Mouse (Mus musculus) limb, embryonic 11.5 days (tissue): ENCODE data around the gene Stx8. TPM values are rescaled to one million over a fixed set of nuclear protein-coding genes. Genes with fewer than 3 reads are reported as not detected.

Experiments
- ATAC-seq: fragments of 200-750 bp; cut with Nextera tagmentation; 2 replicates; pipeline ENCODE4 v1.8.0; 2017; ENCODE audit warnings: low read depth; ENCODE audit not compliant: insufficient number of reproducible peaks, low FRiP score, low TSS enrichment
- DNase-seq: peaks from one replicate; pipeline ENCODE4 v3.0.0-alpha.2; 2015; ENCODE audit warnings: low spot score
- H3K27ac ChIP-seq: fragments of 300-500 bp; sonication (generic); replicated peaks from 2 replicates; pipeline ENCODE4 v1.5.1; 2014; ENCODE audit warnings: low read depth, mild to moderate bottlenecking, low read length
- H3K27me3 ChIP-seq: fragments of 300-500 bp; sonication (generic); 2 replicates; pipeline ENCODE4 v1.6.1; 2014; ENCODE audit warnings: mild to moderate bottlenecking, low read length, mixed read lengths; ENCODE audit not compliant: control insufficient read depth, insufficient read depth
- H3K36me3 ChIP-seq: fragments of 300-500 bp; sonication (generic); 2 replicates; pipeline ENCODE4 v1.6.1; 2014; ENCODE audit warnings: mild to moderate bottlenecking, low read length, moderate library complexity, mixed read lengths; ENCODE audit not compliant: control insufficient read depth, insufficient read depth
- H3K4me1 ChIP-seq: fragments of 300-500 bp; sonication (generic); 2 replicates; pipeline ENCODE4 v1.6.1; 2014; ENCODE audit warnings: low read length, mixed read lengths; ENCODE audit not compliant: control insufficient read depth, insufficient read depth
- H3K4me2 ChIP-seq: fragments of 300-500 bp; sonication (generic); 2 replicates; pipeline ENCODE4 v1.6.1; 2014; ENCODE audit warnings: low read depth, mild to moderate bottlenecking, moderate library complexity; ENCODE audit not compliant: severe bottlenecking
- H3K4me3 ChIP-seq: fragments of 300-500 bp; sonication (generic); 2 replicates; pipeline ENCODE4 v1.5.1; 2014; ENCODE audit warnings: low read depth, low read length
- H3K9ac ChIP-seq: fragments of 300-500 bp; sonication (generic); 2 replicates; pipeline ENCODE4 v1.6.1; 2014; ENCODE audit warnings: mild to moderate bottlenecking, low read length
- H3K9me3 ChIP-seq: fragments of 300-500 bp; sonication (generic); 2 replicates; pipeline ENCODE4 v1.6.1; 2016; ENCODE audit warnings: low read length; ENCODE audit not compliant: control insufficient read depth
- WGBS: fragments of 180-500 bp; shearing (Covaris S2); extraction: QIAGEN DNeasy Blood & Tissue Kit; methylation state at CpG from one replicate; pipeline ENCODE4 v1.1.7; 2014; 5-methylcytosine and 5-hydroxymethylcytosine counted together
- polyA plus RNA-seq: library from polyadenylated mRNA; unstranded; fragments of >200 nt; fragmentation: Nextera tagmentation; extraction: Ambion mirVana; gene quantifications from 2 replicates; pipeline ENCODE4 v1.2.1, GENCODE M21; 2014

The Stx8 gene
- polyA plus RNA-seq, 1 experiment from 2014 or later = 49.8 TPM

DNA sequence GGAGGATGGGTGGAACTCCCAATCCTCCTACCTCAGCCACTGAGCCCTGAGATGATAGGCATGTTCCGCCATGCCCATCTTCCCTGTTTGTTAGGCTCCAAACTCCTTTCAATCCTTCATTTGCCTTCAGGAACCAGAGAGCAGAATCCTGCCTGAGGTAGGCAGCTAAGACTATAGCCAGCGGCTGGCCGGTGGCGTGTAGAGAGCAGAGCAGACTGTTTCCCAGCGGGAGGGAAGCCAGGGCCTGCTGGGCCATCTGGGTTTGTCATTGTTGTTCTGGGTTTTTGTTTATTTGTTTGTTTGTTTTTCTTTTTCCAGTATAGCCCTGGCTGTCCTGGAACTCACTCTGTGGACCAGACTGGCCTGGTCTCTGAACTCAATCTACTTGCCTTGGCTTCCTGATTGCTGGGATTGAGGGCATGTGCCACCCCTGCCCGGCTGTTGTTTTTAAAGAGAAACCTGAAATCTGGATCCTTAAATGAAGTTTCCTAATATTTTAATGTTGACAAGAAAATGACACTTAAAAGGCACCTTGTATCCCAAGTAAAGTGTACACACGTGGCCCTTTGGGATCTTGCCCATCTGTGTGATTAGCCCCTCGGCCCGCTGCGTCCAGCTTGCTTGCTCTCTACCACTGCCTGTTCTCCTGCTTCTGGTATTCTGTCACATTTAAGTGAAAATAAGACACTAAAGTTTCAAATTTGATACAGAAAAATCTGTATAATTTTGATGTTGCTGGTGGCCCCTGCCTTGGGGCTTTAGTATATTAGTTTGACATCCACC lies 152.1 kb downstream of the Stx8 start:
- H3K27me3 ChIP-seq = no peaks in the 10 kb centered on the region
- no peaks in the 10 kb centered on the region for H3K9me3 ChIP-seq
- no peaks in the 10 kb centered on the region for H3K36me3 ChIP-seq
- 86% methylated on average over 10 of the region's 10 CpGs for WGBS
- no peak overlapping the region for H3K27ac ChIP-seq
- no peak overlapping the region for H3K4me2 ChIP-seq
- DNase-seq (no peak), ATAC-seq (no peak)
- H3K4me1 ChIP-seq = peaks cover 8% of the 10 kb centered on the region; the same call in 1 of the 2 replicates
- H3K9ac ChIP-seq = no peak overlapping the region
- H3K4me3 ChIP-seq = no peak overlapping the region

DNA sequence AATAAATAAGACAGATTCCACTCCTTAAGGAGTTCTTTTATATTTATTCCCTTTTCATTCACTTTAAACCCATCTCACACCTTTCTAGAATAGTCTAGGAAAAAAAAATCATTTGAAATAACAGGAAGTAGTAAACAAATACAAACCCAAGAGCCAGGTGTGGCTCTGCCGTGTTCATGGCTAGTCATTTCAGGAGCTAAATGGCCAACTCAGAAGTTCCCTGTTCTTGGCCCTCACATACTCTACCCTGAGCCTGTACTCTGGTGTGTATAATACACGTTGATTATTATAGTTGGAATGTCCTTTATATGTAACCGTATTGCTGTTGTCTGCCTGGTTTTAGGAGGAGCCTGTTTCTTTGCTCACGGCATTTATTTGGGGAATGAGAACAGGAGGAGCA lies 152.7 kb downstream of the Stx8 start:
- Histone ChIP-seq H3K4me3 (no peak overlapping the region), H3K9ac (no peak overlapping the region), H3K9me3 (no peaks in the 10 kb centered on the region), H3K4me2 (no peak overlapping the region), H3K27me3 (no peaks in the 10 kb centered on the region), H3K36me3 (no peaks in the 10 kb centered on the region), H3K27ac (no peak overlapping the region), H3K4me1 (peaks cover 8% of the 10 kb centered on the region; the same call in 1 of the 2 replicates)
- 87% methylated on average over 4 of the region's 4 CpGs for WGBS
- ATAC-seq (no peak), DNase-seq (no peak)

DNA sequence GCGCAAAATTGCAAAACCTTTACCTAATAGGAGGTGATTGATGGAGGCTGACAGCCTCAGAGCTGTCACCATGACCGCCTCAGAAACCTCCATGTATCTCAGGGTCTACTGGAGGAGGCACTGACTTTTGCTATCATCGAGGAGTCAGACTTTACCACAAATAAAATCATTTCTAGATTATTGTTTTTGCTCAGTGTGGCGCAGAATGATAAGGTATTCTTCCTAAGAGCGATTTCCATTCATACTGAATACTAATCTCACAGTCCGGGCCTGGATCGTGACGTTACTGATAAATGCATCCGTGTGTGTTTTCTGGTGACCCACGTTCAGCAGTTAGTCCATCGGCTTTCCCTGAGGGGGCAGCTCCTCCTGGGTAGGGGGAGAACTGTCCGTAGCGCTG lies 153.1 kb downstream of the Stx8 start:
- no peak for ATAC-seq
- Histone ChIP-seq H3K4me1 (peaks cover 8% of the 10 kb centered on the region; the same call in 1 of the 2 replicates), H3K9me3 (no peaks in the 10 kb centered on the region), H3K9ac (no peak overlapping the region), H3K27me3 (no peaks in the 10 kb centered on the region), H3K27ac (no peak overlapping the region), H3K4me2 (no peak overlapping the region), H3K4me3 (no peak overlapping the region), H3K36me3 (no peaks in the 10 kb centered on the region)
- DNase-seq = no peak
- WGBS = 92% methylated on average over 13 of the region's 13 CpGs

DNA sequence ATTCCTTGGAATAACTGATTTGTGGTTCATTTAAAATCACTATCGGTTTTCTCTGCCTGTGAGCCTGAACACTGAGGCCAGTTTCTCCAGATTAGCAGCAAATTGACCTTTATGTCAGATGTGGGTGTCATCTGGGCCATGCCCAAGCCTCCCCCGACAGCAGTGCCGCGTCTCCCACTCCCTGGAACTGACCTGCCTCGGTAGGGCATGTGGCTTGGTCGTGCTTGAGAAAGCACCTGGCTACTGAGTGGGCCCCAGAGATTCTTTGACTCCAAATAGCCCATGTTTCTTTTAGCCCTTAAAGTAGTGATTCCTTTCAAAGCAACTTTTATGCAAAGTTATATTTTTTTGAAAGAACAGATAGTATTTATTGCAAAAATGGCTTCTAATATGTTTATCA lies 155.3 kb downstream of the Stx8 start:
- no peaks in the 10 kb centered on the region for H3K27me3 ChIP-seq
- no peak overlapping the region for H3K27ac ChIP-seq
- no peaks in the 10 kb centered on the region for H3K36me3 ChIP-seq
- DNase-seq (no peak), ATAC-seq (no peak)
- 39% methylated on average over 6 of the region's 6 CpGs for WGBS
- peaks cover 8% of the 10 kb centered on the region; the same call in 1 of the 2 replicates for H3K4me1 ChIP-seq
- no peak overlapping the region for H3K9ac ChIP-seq
- no peaks in the 10 kb centered on the region for H3K9me3 ChIP-seq
- no peak overlapping the region for H3K4me3 ChIP-seq
- no peak overlapping the region for H3K4me2 ChIP-seq

DNA sequence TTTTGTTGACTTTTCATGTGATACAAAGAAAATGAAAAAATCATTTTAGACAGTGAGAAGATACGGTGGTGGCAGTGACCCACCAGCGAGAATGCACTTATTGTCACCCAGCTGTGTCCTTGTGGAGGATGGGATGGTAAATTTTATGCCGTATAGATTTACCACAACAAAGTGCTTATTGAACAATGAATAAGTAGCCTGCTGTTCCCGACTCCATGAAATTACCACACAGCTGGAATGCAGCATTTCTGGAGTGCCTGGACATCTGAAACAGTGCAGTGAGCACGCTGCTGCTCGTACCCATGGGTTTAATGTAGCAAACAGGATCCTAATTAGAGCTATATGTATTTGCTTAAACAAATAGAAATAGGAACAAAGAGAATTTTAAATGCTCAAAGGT lies 155.7 kb downstream of the Stx8 start:
- DNase-seq = no peak
- no peak for ATAC-seq

DNA sequence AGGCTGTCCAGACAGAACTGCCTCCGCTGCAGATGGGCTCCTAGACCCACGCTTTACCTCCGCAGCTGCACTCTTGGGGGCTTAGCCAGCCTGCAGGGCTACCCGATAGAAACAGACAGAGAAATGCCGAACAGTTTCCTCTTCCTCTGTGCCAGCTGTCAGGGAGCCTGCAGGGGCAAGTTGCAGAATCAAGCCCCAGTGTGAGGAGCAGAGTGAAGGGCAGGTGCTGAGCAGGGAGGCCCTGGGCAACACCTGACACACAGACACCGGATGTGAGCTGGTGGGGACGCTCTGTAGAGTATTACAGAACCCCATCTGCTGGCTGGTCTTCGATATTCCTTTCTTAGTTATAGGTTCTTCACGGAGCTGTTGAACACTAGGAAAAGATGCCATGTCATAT lies 160.1 kb downstream of the Stx8 start:
- no peak for DNase-seq
- Histone ChIP-seq H3K9me3 (no peaks in the 10 kb centered on the region), H3K27ac (no peak overlapping the region), H3K36me3 (no peaks in the 10 kb centered on the region), H3K9ac (no peak overlapping the region), H3K27me3 (no peaks in the 10 kb centered on the region), H3K4me3 (no peak overlapping the region), H3K4me2 (no peak overlapping the region), H3K4me1 (peaks cover 5% of the 10 kb centered on the region; the same call in 1 of the 2 replicates)
- ATAC-seq = no peak
- 83% methylated on average over 9 of the region's 9 CpGs for WGBS

More for the DNA sequence above, 155.7 kb downstream of the Stx8 start:
- no peak overlapping the region for H3K27ac ChIP-seq
- H3K4me2 ChIP-seq = no peak overlapping the region
- no peak overlapping the region for H3K9ac ChIP-seq
- H3K4me3 ChIP-seq = no peak overlapping the region
- 38% methylated on average over 6 of the region's 6 CpGs for WGBS
- H3K27me3 ChIP-seq = no peaks in the 10 kb centered on the region
- H3K36me3 ChIP-seq = no peaks in the 10 kb centered on the region
- H3K4me1 ChIP-seq = peaks cover 8% of the 10 kb centered on the region; the same call in 1 of the 2 replicates
- no peaks in the 10 kb centered on the region for H3K9me3 ChIP-seq

DNA sequence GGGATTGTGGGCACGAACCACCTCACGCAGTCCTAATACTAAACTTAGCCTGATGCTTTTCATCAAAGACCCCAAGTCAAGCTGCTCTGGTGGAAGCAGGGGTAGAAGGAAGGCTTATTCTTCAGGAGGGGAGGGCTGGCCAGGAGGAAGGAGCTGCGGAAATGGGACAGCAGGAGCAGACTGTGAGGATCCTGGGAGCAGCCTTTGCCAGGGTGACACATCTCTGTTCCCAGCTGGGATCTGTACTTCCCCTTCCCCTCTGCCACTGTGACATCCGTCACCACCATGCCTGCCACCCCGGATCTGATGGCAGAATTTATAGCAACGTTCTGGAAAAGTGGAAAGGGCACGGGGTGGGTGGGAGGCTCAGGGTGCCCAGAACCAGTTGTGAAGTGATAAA lies 168.5 kb downstream of the Stx8 start:
- peaks cover 9% of the 10 kb centered on the region; the same call in 1 of the 2 replicates for H3K4me1 ChIP-seq
- no peak overlapping the region for H3K9ac ChIP-seq
- no peaks in the 10 kb centered on the region for H3K9me3 ChIP-seq
- DNase-seq = no peak
- no peak overlapping the region for H3K27ac ChIP-seq
- no peaks in the 10 kb centered on the region for H3K36me3 ChIP-seq
- H3K27me3 ChIP-seq = no peaks in the 10 kb centered on the region
- no peak overlapping the region for H3K4me2 ChIP-seq
- 51% methylated on average over 7 of the region's 7 CpGs for WGBS
- ATAC-seq = no peak
- H3K4me3 ChIP-seq = no peak overlapping the region

DNA sequence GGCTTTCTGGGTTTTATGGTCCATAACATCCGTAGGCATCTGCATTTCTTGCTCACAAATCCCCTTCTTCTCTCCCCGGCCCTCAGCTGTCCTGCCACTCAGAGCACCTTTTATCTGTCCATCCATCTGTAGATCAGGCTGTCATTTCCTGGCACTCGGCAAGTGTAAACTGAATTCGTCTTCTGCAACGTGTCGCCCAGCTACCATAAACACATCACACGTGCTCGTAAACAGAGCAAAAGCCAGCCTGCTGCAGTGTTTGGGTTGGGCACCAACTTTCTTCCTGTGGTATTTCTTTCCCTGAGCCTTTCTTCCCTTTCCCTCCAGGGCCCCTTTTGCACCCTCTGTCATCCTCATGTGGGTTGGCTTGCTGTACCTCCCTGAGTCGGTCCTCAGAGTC lies 169.4 kb downstream of the Stx8 start:
- Histone ChIP-seq H3K4me1 (peaks cover 9% of the 10 kb centered on the region; the same call in 1 of the 2 replicates), H3K9ac (no peak overlapping the region), H3K4me3 (no peak overlapping the region), H3K9me3 (no peaks in the 10 kb centered on the region), H3K27ac (no peak overlapping the region), H3K36me3 (no peaks in the 10 kb centered on the region), H3K27me3 (no peaks in the 10 kb centered on the region), H3K4me2 (no peak overlapping the region; the same call in 1 of the 2 replicates)
- DNase-seq (no peak), ATAC-seq (no peak)
- 7% methylated on average over 9 of the region's 9 CpGs for WGBS
